Mouse (Mus musculus): Measurements from ENCODE around the gene Klk10. TPM values are rescaled to one million over a fixed set of nuclear protein-coding genes. Genes with fewer than 3 reads are reported as not detected.

Gene Klk10
- total and polyA plus RNA-seq, 3 experiments = not detected

- DNase-seq (ENCODE audit: low spot score) (no peak), ATAC-seq (ENCODE audit: extremely low read depth, insufficient number of reproducible peaks, low FRiP score, poor library complexity, severe bottlenecking) (no peak)
- no peak for TF ChIP-seq CTCF (IDR thresholded peaks at IDR 0.05; ENCODE audit: low read depth, low read length)
- Histone ChIP-seq H3K9me3 (replicated peaks) (no peaks in the 10 kb centered on the region), H3K4me1 (ENCODE audit: insufficient read depth, low read depth, low read length) (no peaks in the 10 kb centered on the region), H3K27me3 (ENCODE audit: insufficient read depth, low read length) (no peaks in the 10 kb centered on the region), H3K4me3 (ENCODE audit: low read depth, low read length) (no peak overlapping the region), H3K36me3 (replicated peaks) (no peaks in the 10 kb centered on the region)
These were observed 17.1 kb downstream of the Klk10 start for GRCm38 (mm10) chr7:43797844-43798462.

- Histone ChIP-seq H3K36me3 (replicated peaks) (no peaks in the 10 kb centered on the region), H3K4me1 (ENCODE audit: insufficient read depth, low read depth, low read length) (no peaks in the 10 kb centered on the region), H3K4me3 (ENCODE audit: low read depth, low read length) (no peak overlapping the region), H3K27me3 (ENCODE audit: insufficient read depth, low read length) (no peaks in the 10 kb centered on the region), H3K9me3 (replicated peaks) (no peaks in the 10 kb centered on the region)
- ATAC-seq (ENCODE audit: extremely low read depth, insufficient number of reproducible peaks, low FRiP score, poor library complexity, severe bottlenecking) = no peak
- TF ChIP-seq POLR2AphosphoS5 (IDR thresholded peaks at IDR 0.05; ENCODE audit: insufficient replicate concordance, low read depth, low read length) (no peak), GATA2 (IDR thresholded peaks at IDR 0.05; ENCODE audit: borderline replicate concordance, low read depth, low read length) (no peak), CTCF (IDR thresholded peaks at IDR 0.05; ENCODE audit: low read depth, low read length) (no peak), GATA1 (IDR thresholded peaks at IDR 0.05; ENCODE audit: borderline replicate concordance, low read length) (no peak), TAL1 (conservative IDR thresholded peaks at IDR 0.05; ENCODE audit: low read depth, low read length) (no peak)
- DNase-seq (ENCODE audit: low spot score) = no peak
These were observed 19.0 kb downstream of the Klk10 start for GRCm38 (mm10) chr7:43799876-43800275.

- Histone ChIP-seq H3K36me3 (replicated peaks) (no peaks in the 10 kb centered on the region), H3K4me1 (ENCODE audit: insufficient read depth, low read depth, low read length) (no peaks in the 10 kb centered on the region), H3K9me3 (replicated peaks) (0 out of 2 replicates have a peak, but pooled peaks cover 3% of the 10 kb centered on the region), H3K4me3 (ENCODE audit: low read depth, low read length) (no peak within 1 kb of the TSS), H3K27me3 (ENCODE audit: insufficient read depth, low read length) (no peaks in the 10 kb centered on the region)
- TF ChIP-seq GATA1 (IDR thresholded peaks at IDR 0.05; ENCODE audit: borderline replicate concordance, low read length) (no peak), TAL1 (conservative IDR thresholded peaks at IDR 0.05; ENCODE audit: low read depth, low read length) (no peak), CTCF (IDR thresholded peaks at IDR 0.05; ENCODE audit: low read depth, low read length) (no peak), POLR2AphosphoS5 (IDR thresholded peaks at IDR 0.05; ENCODE audit: insufficient replicate concordance, low read depth, low read length) (no peak)
- no peak for DNase-seq (ENCODE audit: low spot score)
- ATAC-seq (ENCODE audit: extremely low read depth, insufficient number of reproducible peaks, low FRiP score, poor library complexity, severe bottlenecking) = no peak
These were observed 30.2 kb downstream of the Klk10 start, which contains the start of gene Klk7 for GRCm38 (mm10) chr7:43810994-43811393. TSS of gene Klk7 (plus strand) at chr7:43811294.

DNA sequence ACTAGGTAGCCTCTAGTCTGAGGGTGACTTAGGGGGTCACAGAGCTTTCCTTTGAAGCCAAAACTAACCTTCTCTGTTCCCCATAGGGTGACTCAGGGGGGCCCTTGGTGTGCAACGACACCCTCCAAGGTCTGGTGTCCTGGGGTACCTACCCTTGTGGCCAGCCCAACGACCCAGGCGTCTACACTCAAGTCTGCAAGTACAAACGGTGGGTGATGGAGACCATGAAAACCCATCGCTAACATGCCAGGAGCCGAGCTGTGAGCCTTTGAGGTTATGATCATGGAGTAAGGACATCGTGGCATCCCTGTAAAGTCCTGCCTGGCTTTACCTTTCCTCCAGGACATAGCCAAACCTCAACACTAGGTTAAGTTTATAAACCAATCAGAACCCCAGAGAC, 34.4 kb downstream of the Klk10 start:
- ATAC-seq (ENCODE audit: extremely low read depth, insufficient number of reproducible peaks, low FRiP score, poor library complexity, severe bottlenecking) (no peak), DNase-seq (ENCODE audit: low spot score) (no peak)
- Histone ChIP-seq H3K27me3 (ENCODE audit: insufficient read depth, low read length) (no peaks in the 10 kb centered on the region), H3K9me3 (replicated peaks) (0 out of 2 replicates have a peak, but pooled peaks cover 3% of the 10 kb centered on the region), H3K4me3 (ENCODE audit: low read depth, low read length) (no peak overlapping the region), H3K36me3 (replicated peaks) (no peaks in the 10 kb centered on the region), H3K4me1 (ENCODE audit: insufficient read depth, low read depth, low read length) (no peaks in the 10 kb centered on the region)
- TF ChIP-seq GATA1 (IDR thresholded peaks at IDR 0.05; ENCODE audit: borderline replicate concordance, low read length) (no peak), GATA2 (IDR thresholded peaks at IDR 0.05; ENCODE audit: borderline replicate concordance, low read depth, low read length) (no peak), CTCF (IDR thresholded peaks at IDR 0.05; ENCODE audit: low read depth, low read length) (no peak), TAL1 (conservative IDR thresholded peaks at IDR 0.05; ENCODE audit: low read depth, low read length) (no peak), POLR2AphosphoS5 (IDR thresholded peaks at IDR 0.05; ENCODE audit: insufficient replicate concordance, low read depth, low read length) (no peak)

DNA sequence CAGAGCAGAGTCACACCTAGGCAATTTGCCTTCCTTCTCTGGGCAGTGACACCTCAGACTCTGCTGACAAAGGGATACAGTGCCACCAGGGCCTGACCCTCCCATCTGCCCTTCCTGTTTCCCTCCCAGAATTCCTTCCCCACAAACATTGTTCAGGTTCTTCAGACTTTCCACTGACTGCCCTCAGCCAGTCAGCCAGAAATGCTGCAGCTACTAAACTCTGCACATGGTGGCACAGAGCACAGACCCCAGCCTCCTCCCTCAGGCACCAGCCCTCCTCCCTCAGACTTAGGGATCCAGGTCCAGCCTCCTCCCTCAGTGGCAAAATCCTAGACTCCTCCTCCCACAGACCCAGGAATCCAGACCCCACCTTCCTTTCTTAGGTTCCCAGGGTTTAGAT, 35.9 kb downstream of the Klk10 start:
- DNase-seq (ENCODE audit: low spot score) (no peak), ATAC-seq (ENCODE audit: extremely low read depth, insufficient number of reproducible peaks, low FRiP score, poor library complexity, severe bottlenecking) (no peak)
- no peak overlapping the region for H3K4me3 ChIP-seq (ENCODE audit: low read depth, low read length)
- no peaks in the 10 kb centered on the region for H3K27me3 ChIP-seq (ENCODE audit: insufficient read depth, low read length)
- H3K4me1 ChIP-seq (ENCODE audit: insufficient read depth, low read depth, low read length) = no peaks in the 10 kb centered on the region
- 0 out of 2 replicates have a peak, but pooled peaks cover 3% of the 10 kb centered on the region for H3K9me3 ChIP-seq (replicated peaks)
- H3K36me3 ChIP-seq (replicated peaks) = no peaks in the 10 kb centered on the region
- no peak for TF ChIP-seq TAL1 (conservative IDR thresholded peaks at IDR 0.05; ENCODE audit: low read depth, low read length)
- no peak for TF ChIP-seq GATA1 (IDR thresholded peaks at IDR 0.05; ENCODE audit: borderline replicate concordance, low read length)
- no peak for TF ChIP-seq POLR2AphosphoS5 (IDR thresholded peaks at IDR 0.05; ENCODE audit: insufficient replicate concordance, low read depth, low read length)
- no peak for TF ChIP-seq CTCF (IDR thresholded peaks at IDR 0.05; ENCODE audit: low read depth, low read length)
- TF ChIP-seq GATA2 (IDR thresholded peaks at IDR 0.05; ENCODE audit: borderline replicate concordance, low read depth, low read length) = no peak

DNA sequence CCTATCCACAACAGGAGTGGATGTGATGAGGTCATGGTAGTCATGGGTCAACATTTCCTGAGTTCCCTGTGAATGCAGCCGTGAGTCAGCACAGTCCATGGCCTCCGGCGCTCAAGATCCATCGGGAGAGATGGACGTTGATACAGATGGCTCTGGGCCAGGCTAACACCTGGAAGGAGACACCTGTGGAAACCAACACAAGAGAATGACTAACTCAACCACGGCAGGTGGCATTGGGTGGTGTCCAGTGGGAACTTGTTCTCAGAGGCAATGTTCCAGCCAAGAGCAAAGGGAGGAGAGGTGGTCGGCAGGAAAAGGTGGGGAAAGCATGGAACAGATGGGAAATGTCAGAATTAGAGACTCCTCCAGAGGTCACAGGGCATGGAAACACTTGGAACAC, 40.7 kb downstream of the Klk10 start:
- DNase-seq (ENCODE audit: low spot score) (no peak), ATAC-seq (ENCODE audit: extremely low read depth, insufficient number of reproducible peaks, low FRiP score, poor library complexity, severe bottlenecking) (no peak)
- H3K4me1 ChIP-seq (ENCODE audit: insufficient read depth, low read depth, low read length) = no peaks in the 10 kb centered on the region
- no peaks in the 10 kb centered on the region for H3K36me3 ChIP-seq (replicated peaks)
- no peaks in the 10 kb centered on the region for H3K27me3 ChIP-seq (ENCODE audit: insufficient read depth, low read length)
- no peak overlapping the region for H3K4me3 ChIP-seq (ENCODE audit: low read depth, low read length)
- no peaks in the 10 kb centered on the region for H3K9me3 ChIP-seq (replicated peaks)
- TF ChIP-seq CTCF (IDR thresholded peaks at IDR 0.05; ENCODE audit: low read depth, low read length) = no peak
- no peak for TF ChIP-seq GATA1 (IDR thresholded peaks at IDR 0.05; ENCODE audit: borderline replicate concordance, low read length)
- no peak for TF ChIP-seq GATA2 (IDR thresholded peaks at IDR 0.05; ENCODE audit: borderline replicate concordance, low read depth, low read length)

GRCm38 (mm10) chr7:43824199-43824598, 43.4 kb downstream of the Klk10 start, which contains the start of gene Klk6:
TSS of gene Klk6 (plus strand) at chr7:43824499.
- ATAC-seq (ENCODE audit: extremely low read depth, insufficient number of reproducible peaks, low FRiP score, poor library complexity, severe bottlenecking) = no peak
- Histone ChIP-seq H3K27me3 (ENCODE audit: insufficient read depth, low read length) (no peaks in the 10 kb centered on the region), H3K36me3 (replicated peaks) (no peaks in the 10 kb centered on the region), H3K9me3 (replicated peaks) (no peaks in the 10 kb centered on the region), H3K4me3 (ENCODE audit: low read depth, low read length) (no peak within 1 kb of the TSS), H3K4me1 (ENCODE audit: insufficient read depth, low read depth, low read length) (no peaks in the 10 kb centered on the region)
- DNase-seq (ENCODE audit: low spot score) = no peak
- TF ChIP-seq GATA1 (IDR thresholded peaks at IDR 0.05; ENCODE audit: borderline replicate concordance, low read length) (no peak), GATA2 (IDR thresholded peaks at IDR 0.05; ENCODE audit: borderline replicate concordance, low read depth, low read length) (no peak), CTCF (IDR thresholded peaks at IDR 0.05; ENCODE audit: low read depth, low read length) (no peak), TAL1 (conservative IDR thresholded peaks at IDR 0.05; ENCODE audit: low read depth, low read length) (no peak), POLR2AphosphoS5 (IDR thresholded peaks at IDR 0.05; ENCODE audit: insufficient replicate concordance, low read depth, low read length) (no peak)
